Mouse (Mus musculus) c-Kit-positive CD71-positive TER-119-negative erythroid progenitor cells, embryonic 14.5 days (primary cell): ENCODE results near the gene Trp53i13.

Source experiments
- DNase-seq: peaks from one replicate; pipeline ENCODE4 v3.0.0-alpha.2; 2013; ENCODE audit warnings: low read depth

The Trp53i13 gene

DNA sequence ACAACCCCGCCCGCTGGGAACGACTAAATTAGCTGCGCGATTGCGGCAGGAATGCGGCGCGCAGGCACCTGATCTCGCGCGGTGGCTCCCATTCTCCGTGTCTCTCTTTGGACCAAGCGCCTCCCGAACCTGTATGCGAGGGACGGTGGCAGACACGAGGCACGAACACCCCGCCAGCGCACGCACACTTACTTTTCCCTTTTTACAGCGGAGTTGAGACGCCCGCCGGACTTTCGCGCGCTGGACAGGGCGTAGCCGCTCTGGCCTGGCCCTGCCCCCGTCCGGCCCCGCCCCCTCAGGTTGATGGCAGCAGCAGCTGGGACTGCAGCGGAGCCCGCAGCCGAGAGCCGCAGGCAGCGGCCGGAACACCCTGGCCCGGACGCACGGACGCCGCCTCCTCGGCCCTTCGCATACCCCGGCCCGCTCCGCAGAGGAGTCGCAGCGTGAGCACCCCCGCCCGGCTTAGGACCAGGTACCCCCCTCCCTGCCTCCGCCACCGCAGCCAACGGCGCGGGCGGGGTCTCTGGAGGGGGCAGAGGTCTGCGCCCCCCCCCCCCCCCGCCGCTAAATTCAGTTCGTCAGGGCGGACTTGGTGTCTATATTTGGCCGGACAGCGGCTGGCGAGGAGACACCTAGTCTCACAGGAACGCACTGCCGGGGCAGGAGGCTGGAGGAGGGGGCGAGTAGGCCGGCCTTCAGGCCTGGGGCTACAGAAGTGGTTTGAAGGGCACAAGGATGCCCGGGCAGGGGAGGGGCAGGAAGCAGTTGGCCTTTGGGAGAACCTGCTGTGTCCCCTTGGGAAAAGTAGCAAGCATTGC is 53.3 kb downstream of the Trp53i13 start, which contains the start of gene Coro6:
Gene Coro6, plus strand, starts transcription at position 129 of the 818 bp plus-strand sequence.
- no peak for DNase-seq

DNA sequence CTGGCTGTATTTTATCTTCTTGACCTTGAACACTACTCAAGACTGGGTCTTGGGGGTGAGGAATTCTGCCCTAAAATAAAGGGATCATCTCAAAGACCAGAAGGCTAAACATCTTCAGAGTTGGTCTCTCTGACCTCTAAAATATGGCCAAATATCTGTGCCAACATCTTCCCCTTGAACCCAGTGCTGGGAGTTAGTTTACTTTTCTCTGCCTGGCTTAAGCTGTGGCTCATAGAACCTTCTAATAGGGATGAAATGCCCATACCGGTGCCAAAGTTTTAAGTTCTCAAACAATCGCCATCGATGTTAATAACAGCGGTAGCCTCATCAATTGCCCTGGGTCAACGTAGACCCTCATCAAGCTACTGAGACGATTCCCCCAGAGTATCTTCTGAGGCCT is 53.9 kb downstream of the Trp53i13 start:
- DNase-seq: no peak
